Mouse (Mus musculus): Measurements from ENCODE around the gene Zdhhc20.
A peak's percentile ranks its signal among the peaks of the same experiment; 100 is the strongest.
"Not testable (repeated sequence)": the region's sequence is repeated elsewhere in the genome, so short reads cannot be mapped to it uniquely, and the experiment has no call there.

Gene Zdhhc20

GRCm38 (mm10) chr14:57887171-57887570, 2.9 kb downstream of the Zdhhc20 start:
- no peak for DNase-seq

- DNase-seq: no peak
These were observed 4.0 kb downstream of the Zdhhc20 start for GRCm38 (mm10) chr14:57886032-57886431.

- DNase-seq: no peak
These were observed 6.7 kb downstream of the Zdhhc20 start for GRCm38 (mm10) chr14:57883341-57883740.

- DNase-seq: no peak
These were observed 7.4 kb downstream of the Zdhhc20 start for GRCm38 (mm10) chr14:57882720-57883119.

- peak; percentile 74 for DNase-seq
These were observed 8.3 kb downstream of the Zdhhc20 start for GRCm38 (mm10) chr14:57881793-57882192.

GRCm38 (mm10) chr14:57881074-57881473, 9.0 kb downstream of the Zdhhc20 start:
- no peak for DNase-seq

GRCm38 (mm10) chr14:57877921-57878320, 12.2 kb downstream of the Zdhhc20 start:
- no peak for DNase-seq

- no peak for DNase-seq
These were observed 23.3 kb downstream of the Zdhhc20 start for GRCm38 (mm10) chr14:57866676-57867276.

GRCm38 (mm10) chr14:57865256-57865655, 24.8 kb downstream of the Zdhhc20 start:
- no peak for DNase-seq

- DNase-seq: no peak
These were observed 26.9 kb downstream of the Zdhhc20 start for GRCm38 (mm10) chr14:57863129-57863528.

- no peak for DNase-seq
These were observed 28.1 kb downstream of the Zdhhc20 start for GRCm38 (mm10) chr14:57861987-57862412.

- DNase-seq: no peak
These were observed 30.6 kb downstream of the Zdhhc20 start for GRCm38 (mm10) chr14:57859520-57859919.

- DNase-seq: no peak
These were observed 31.5 kb downstream of the Zdhhc20 start for GRCm38 (mm10) chr14:57858601-57859000.

- DNase-seq: not testable (repeated sequence)
These were observed 34.0 kb downstream of the Zdhhc20 start for GRCm38 (mm10) chr14:57856037-57856436.

- no peak for DNase-seq
These were observed 37.1 kb downstream of the Zdhhc20 start for GRCm38 (mm10) chr14:57852961-57853360.

- no peak for DNase-seq
These were observed 39.7 kb downstream of the Zdhhc20 start for GRCm38 (mm10) chr14:57850330-57850729.

- DNase-seq: no peak
These were observed 41.4 kb downstream of the Zdhhc20 start for GRCm38 (mm10) chr14:57848646-57849045.

- not testable (repeated sequence) for DNase-seq
These were observed 42.0 kb downstream of the Zdhhc20 start for GRCm38 (mm10) chr14:57848061-57848460.

GRCm38 (mm10) chr14:57844535-57844934, 45.5 kb downstream of the Zdhhc20 start:
- no peak for DNase-seq

GRCm38 (mm10) chr14:57835157-57835556, 54.9 kb downstream of the Zdhhc20 start:
- no peak for DNase-seq

- no peak for DNase-seq
These were observed 56.5 kb downstream of the Zdhhc20 start for GRCm38 (mm10) chr14:57833526-57833925.

- no peak for DNase-seq
These were observed 62.8 kb downstream of the Zdhhc20 start for GRCm38 (mm10) chr14:57827284-57827683.

GRCm38 (mm10) chr14:57825788-57826751, 64.0 kb downstream of the Zdhhc20 start, which contains the start of the genes Ska3 and Mrpl57:
Gene Ska3 (minus strand): TSS chr14:57826185.
Gene Mrpl57 (plus strand): TSS chr14:57826234.
- DNase-seq: peak; percentile 88

GRCm38 (mm10) chr14:57820839-57821238, 69.2 kb downstream of the Zdhhc20 start:
- no peak for DNase-seq

Measured in kidney, adult 11 months (tissue).